Mouse (Mus musculus): ENCODE data around the gene Tnfaip8l2.

DNA sequence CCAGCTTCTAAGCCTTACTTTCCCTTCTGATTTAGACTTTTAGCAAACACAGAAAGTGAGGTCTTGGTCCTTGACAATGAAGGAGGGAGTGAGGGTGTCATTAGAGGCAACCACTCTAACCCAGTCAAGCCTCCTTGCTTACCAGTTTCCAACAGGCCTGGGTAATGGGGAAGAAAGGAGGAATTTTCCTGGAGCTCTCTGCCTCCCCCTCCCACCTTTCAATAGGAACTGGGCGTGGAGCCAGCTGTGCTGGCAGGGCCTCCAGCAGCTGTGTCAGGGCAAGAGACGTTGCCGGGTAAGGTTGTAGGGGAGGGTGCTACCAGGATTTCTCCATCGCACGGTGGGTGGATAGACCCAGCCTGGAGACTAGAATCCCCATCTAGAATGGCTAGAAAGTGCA is 17.2 kb downstream of the Tnfaip8l2 start:
- TF ChIP-seq CTCF (IDR thresholded peaks at IDR 0.05; ENCODE audit: low read depth, low read length) (no peak), POLR2A (IDR thresholded peaks at IDR 0.05; ENCODE audit: borderline replicate concordance, low read depth, low read length) (no peak)

Measured in bone marrow macrophage, adult 2 months (primary cell).